Mouse (Mus musculus): Measurements from ENCODE around the gene Ltbp1. TPM values are rescaled to one million over a fixed set of nuclear protein-coding genes. Genes with fewer than 3 reads are reported as not detected.

Ltbp1 gene
- polyA plus RNA-seq, 1 experiment from 2014 or later = 6.7 TPM

DNA sequence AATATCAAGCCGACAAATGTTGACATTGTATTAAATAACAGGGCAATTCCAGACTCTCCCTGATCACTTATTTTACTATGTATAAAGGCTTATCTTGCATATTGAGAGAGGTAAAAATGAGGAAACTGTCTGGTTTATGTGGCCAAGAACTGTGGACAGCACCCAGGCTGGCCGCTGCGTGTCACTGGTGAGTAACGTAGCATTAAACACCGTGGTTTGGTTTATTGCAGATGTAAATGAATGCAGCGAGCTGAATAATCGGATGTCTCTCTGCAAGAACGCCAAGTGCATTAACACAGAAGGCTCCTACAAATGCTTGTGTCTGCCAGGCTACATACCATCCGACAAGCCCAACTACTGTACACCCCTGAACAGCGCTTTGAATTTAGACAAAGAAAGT lies 384.8 kb downstream of the Ltbp1 start:
- H3K4me2 ChIP-seq (replicated peaks) = no peak overlapping the region
- H3K36me3 ChIP-seq = no peaks in the 10 kb centered on the region
- 90% methylated on average over 10 of the region's 10 CpGs for WGBS
- H3K27me3 ChIP-seq = no peaks in the 10 kb centered on the region
- no peak overlapping the region for H3K27ac ChIP-seq (replicated peaks)
- no peaks in the 10 kb centered on the region for H3K4me1 ChIP-seq
- no peak overlapping the region for H3K4me3 ChIP-seq
- H3K9me3 ChIP-seq = no peaks in the 10 kb centered on the region
- H3K9ac ChIP-seq (replicated peaks) = no peak overlapping the region
- no peak for ATAC-seq (ENCODE audit: low FRiP score, low read depth)

DNA sequence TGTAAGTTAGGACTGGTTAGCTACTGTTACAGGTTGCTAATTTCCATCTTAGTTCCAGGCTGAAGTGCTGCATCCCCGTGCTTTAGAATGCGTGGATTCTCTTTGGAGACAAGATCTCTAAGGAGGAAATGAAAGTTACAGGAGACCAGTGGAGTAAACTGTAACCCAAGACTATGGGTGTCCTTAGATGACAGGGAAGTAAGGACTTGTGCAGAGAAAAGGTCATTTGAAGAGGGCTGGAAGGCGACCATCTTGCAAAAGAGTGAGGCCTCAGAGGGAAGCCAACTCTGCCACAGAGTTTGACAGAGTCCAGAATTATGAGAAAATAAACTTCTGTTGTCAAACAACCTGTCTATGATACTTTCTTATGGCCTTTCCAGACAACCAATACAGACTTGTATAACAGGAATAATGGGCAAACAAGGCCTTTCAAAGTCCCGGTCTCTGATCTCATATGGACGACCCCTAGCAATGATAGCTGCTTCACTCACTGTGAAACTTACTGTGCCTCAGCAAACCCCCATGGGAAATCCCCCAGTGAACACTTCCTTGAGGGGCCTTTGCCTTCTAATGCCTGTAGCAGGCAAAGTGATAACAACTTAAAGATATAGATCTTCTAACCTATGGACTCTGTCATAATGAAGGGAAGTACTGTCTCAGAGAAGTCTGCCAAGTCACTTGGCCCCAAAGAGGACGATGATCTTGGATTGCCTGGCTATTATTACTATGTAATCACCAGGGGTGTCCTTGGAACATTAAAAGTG lies 386.2 kb downstream of the Ltbp1 start:
- H3K36me3 ChIP-seq = no peaks in the 10 kb centered on the region
- no peak overlapping the region for H3K4me2 ChIP-seq (replicated peaks)
- H3K9me3 ChIP-seq = no peaks in the 10 kb centered on the region
- no peaks in the 10 kb centered on the region for H3K27me3 ChIP-seq
- H3K9ac ChIP-seq (replicated peaks) = no peak overlapping the region
- no peak overlapping the region for H3K4me3 ChIP-seq
- no peaks in the 10 kb centered on the region for H3K4me1 ChIP-seq
- no peak overlapping the region for H3K27ac ChIP-seq (replicated peaks)
- ATAC-seq (ENCODE audit: low FRiP score, low read depth) = no peak
- WGBS = 89% methylated on average over 6 of the region's 6 CpGs

DNA sequence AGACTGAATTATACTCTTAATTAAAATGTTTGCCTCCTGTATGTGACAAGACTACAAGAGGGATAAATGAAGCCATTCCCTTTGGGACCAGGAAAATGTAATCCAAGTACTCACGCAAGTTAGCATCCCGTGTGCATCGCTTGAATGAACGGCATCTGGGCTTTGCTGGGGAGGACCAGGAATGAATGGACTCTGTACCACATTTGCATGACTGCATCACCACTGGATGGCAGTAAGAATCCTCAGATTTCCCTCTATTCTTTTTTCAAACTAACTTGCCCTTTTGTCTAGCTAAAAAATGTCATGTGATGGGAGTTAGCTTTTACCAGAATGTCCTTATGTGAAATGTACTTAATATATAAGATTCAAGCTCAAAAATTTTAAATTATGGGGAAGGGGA lies 401.0 kb downstream of the Ltbp1 start:
- Histone ChIP-seq H3K9ac (replicated peaks) (no peak overlapping the region), H3K36me3 (no peaks in the 10 kb centered on the region), H3K4me3 (no peak overlapping the region), H3K4me1 (no peaks in the 10 kb centered on the region), H3K27me3 (no peaks in the 10 kb centered on the region), H3K27ac (replicated peaks) (no peak overlapping the region), H3K9me3 (no peaks in the 10 kb centered on the region), H3K4me2 (replicated peaks) (no peak overlapping the region)
- no peak for ATAC-seq (ENCODE audit: low FRiP score, low read depth)
- WGBS = 45% methylated on average over 4 of the region's 4 CpGs

DNA sequence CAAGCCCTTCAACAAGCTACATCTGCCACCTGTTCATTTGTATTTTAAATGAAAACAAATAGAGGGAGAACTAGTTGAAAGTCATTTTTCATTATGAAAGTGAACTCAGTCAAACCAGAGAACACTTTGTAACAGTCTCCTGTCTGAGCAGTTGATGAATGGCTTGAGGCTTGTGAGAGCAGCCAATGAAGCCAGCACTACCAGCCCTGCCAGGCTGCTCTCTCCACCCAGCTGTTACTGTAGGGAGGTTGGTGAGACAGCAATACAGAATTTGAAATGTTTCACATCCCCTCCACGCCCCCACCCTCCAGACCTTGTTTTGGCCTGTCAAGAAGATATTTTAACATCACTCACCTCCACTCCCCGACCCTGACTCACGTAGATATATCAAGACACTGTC lies 411.5 kb downstream of the Ltbp1 start:
- no peaks in the 10 kb centered on the region for H3K4me1 ChIP-seq
- H3K36me3 ChIP-seq = no peaks in the 10 kb centered on the region
- H3K27ac ChIP-seq (replicated peaks) = no peak overlapping the region
- H3K4me2 ChIP-seq (replicated peaks) = no peak overlapping the region
- H3K27me3 ChIP-seq = no peaks in the 10 kb centered on the region
- 0 out of 2 replicates have a peak, but pooled peaks cover 3% of the 10 kb centered on the region for H3K9me3 ChIP-seq
- H3K4me3 ChIP-seq = no peak overlapping the region
- WGBS = 89% methylated on average over 3 of the region's 3 CpGs
- no peak for ATAC-seq (ENCODE audit: low FRiP score, low read depth)
- no peak overlapping the region for H3K9ac ChIP-seq (replicated peaks)

DNA sequence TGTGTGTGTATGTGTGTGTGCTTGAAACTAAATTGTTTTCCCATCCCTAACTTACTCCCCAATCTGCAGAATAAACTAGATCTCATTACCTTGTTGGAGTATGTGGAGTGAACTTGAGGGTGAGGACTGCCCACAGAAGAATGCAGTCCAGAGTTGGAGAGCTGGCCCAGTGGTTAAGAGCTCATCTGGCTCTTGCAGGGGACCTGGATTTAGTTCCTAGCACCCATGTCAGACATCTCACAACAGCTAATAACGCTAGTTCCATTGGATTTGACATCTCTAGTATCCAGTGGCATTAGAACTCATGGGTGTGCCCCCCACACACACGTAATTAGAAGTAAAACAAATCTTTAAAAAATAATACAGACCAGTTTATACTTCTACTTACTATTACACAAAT lies 428.8 kb downstream of the Ltbp1 start:
- WGBS = 97% methylated on average over 2 of the region's 2 CpGs

DNA sequence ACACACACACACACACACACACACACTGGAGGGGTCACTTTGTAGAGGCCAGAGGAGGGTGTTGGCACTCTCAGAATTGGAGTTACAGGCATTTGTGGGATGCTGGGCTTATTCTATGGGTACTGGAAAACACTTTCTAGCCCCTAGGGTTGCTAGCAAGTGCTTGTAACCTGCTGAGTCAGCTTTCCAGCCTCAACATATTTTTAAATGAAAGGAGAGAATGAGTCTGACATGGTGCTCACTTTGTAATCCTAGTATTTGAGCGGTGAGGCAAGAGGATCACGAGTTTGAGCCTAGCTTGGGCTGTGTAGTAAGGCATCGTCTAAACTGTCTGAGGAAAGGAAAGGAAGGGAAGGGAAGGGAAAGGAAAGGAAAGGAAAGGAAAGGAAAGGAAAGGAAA lies 429.5 kb downstream of the Ltbp1 start:
- no peak overlapping the region for H3K9ac ChIP-seq (replicated peaks)
- H3K27me3 ChIP-seq = no peaks in the 10 kb centered on the region
- no peak overlapping the region for H3K27ac ChIP-seq (replicated peaks)
- H3K4me3 ChIP-seq = no peak overlapping the region
- 0 out of 2 replicates have a peak, but pooled peaks cover 5% of the 10 kb centered on the region for H3K4me1 ChIP-seq
- WGBS = 79% methylated on average over 3 of the region's 3 CpGs
- no peaks in the 10 kb centered on the region for H3K36me3 ChIP-seq
- ATAC-seq (ENCODE audit: low FRiP score, low read depth) = no peak
- no peak overlapping the region for H3K4me2 ChIP-seq (replicated peaks)
- H3K9me3 ChIP-seq = no peaks in the 10 kb centered on the region

More for the DNA sequence above, 428.8 kb downstream of the Ltbp1 start:
- 0 out of 2 replicates have a peak, but pooled peaks cover 5% of the 10 kb centered on the region for H3K4me1 ChIP-seq
- no peak overlapping the region for H3K27ac ChIP-seq (replicated peaks)
- H3K4me3 ChIP-seq = no peak overlapping the region
- no peaks in the 10 kb centered on the region for H3K27me3 ChIP-seq
- no peaks in the 10 kb centered on the region for H3K9me3 ChIP-seq
- H3K9ac ChIP-seq (replicated peaks) = no peak overlapping the region
- no peak overlapping the region for H3K4me2 ChIP-seq (replicated peaks)
- no peak for ATAC-seq (ENCODE audit: low FRiP score, low read depth)
- H3K36me3 ChIP-seq = no peaks in the 10 kb centered on the region

DNA sequence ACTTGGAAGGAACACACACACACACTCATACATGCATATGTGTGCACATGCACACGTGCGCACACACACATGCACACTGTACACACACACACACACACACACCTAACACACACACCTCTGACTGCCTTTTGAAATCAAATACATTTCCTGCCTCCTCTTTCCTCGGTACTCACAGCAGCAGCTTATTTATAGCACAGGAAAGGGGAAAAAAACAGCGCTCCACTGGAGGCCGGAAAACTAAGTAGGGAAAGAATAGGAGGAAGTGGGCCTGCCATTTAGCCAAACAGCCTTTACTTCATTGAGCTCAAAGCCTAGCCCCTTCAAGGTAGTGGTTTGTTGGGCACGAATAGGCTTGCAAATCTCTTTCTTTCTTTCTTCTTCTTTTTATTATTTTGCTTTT lies 430.2 kb downstream of the Ltbp1 start, which contains the start of gene Rasgrp3:
Gene Rasgrp3, plus strand, starts transcription at position 298 of the 400 bp plus-strand sequence.
- Histone ChIP-seq H3K36me3 (no peaks in the 10 kb centered on the region), H3K9me3 (no peaks in the 10 kb centered on the region), H3K4me2 (replicated peaks) (no peak within 1 kb of the TSS), H3K4me1 (0 out of 2 replicates have a peak, but pooled peaks cover 5% of the 10 kb centered on the region), H3K27me3 (no peaks in the 10 kb centered on the region), H3K27ac (replicated peaks) (no peak within 1 kb of the TSS), H3K4me3 (no peak within 1 kb of the TSS), H3K9ac (replicated peaks) (no peak within 1 kb of the TSS)
- no peak for ATAC-seq (ENCODE audit: low FRiP score, low read depth)
- WGBS = 78% methylated on average over 6 of the region's 6 CpGs

DNA sequence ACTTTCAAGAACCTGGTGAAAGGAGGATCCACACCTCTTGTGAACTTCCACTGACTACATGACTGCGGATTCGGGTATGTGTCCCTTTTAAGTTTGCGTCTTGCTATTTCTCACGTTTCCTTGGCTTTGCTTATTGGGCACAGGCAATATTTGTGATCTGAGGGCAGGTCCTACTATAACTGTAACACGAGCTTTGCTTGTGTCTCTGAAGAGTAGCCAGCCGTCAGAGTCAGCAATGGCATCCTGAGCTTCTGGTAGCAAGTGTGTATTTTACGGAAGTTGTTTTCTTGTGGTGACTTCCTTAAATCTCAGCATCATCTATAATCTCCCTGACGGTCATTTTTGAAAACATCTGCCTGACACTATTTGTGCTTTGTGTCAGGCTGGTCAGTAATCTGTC lies 430.7 kb downstream of the Ltbp1 start:
- WGBS = 87% methylated on average over 8 of the region's 8 CpGs
- ATAC-seq (ENCODE audit: low FRiP score, low read depth) = no peak
- no peaks in the 10 kb centered on the region for H3K27me3 ChIP-seq

DNA sequence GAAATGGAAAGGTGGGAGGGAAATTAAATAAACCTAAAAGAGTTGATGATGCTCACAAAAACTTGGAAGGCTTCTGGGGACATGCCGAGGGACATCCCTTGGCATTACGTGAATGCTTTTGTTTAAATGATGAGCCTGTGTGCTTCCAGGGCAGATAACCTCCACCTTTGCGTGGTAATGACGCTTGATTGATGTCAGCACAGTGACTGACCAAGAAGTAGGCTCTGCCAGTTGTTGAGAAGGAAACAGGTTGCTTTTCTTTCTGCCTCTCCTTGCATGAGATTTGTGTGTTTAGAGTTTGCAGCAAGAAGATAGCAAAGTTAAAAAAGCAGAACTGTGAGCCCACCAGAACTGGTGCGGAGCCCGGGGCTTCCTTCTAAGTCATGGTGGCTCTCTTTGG lies 431.5 kb downstream of the Ltbp1 start:
- 88% methylated on average over 6 of the region's 6 CpGs for WGBS

More for the DNA sequence above, 430.7 kb downstream of the Ltbp1 start:
- Histone ChIP-seq H3K27ac (replicated peaks) (no peak overlapping the region), H3K4me2 (replicated peaks) (no peak overlapping the region), H3K9ac (replicated peaks) (no peak overlapping the region), H3K36me3 (no peaks in the 10 kb centered on the region), H3K4me1 (0 out of 2 replicates have a peak, but pooled peaks cover 5% of the 10 kb centered on the region), H3K4me3 (no peak overlapping the region), H3K9me3 (no peaks in the 10 kb centered on the region)

DNA sequence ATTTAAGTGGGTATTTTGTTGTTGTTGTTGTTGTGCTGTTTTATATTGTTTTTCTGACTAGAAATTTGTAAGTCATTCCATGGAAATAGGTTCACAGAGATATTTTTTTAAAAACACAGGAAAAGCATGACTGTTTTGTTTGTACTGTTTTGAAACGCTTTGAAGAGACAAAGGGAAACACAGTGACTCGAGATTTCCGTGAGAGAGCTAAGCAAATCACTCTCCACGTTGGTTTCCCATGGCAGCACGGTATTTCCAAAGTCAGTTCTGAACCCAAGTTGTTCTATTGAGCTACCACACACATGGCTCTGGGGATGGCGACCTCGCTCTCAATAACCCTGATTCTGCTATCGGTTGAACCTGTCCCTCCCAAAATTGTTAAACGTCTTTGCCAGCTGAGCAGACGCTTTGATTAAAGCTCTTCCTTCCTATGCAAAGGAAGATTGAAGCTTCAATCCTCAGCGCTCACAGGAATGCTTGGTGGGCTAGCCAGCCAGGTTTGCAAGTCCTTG lies 431.9 kb downstream of the Ltbp1 start:
- WGBS = 72% methylated on average over 11 of the region's 11 CpGs
- H3K27me3 ChIP-seq = no peaks in the 10 kb centered on the region
- H3K36me3 ChIP-seq = no peaks in the 10 kb centered on the region
- no peaks in the 10 kb centered on the region for H3K9me3 ChIP-seq
- no peak for ATAC-seq (ENCODE audit: low FRiP score, low read depth)
- H3K4me1 ChIP-seq = 0 out of 2 replicates have a peak, but pooled peaks cover 5% of the 10 kb centered on the region
- no peak overlapping the region for H3K9ac ChIP-seq (replicated peaks)
- no peak overlapping the region; the same call in 1 of the 2 replicates for H3K4me2 ChIP-seq (replicated peaks)
- no peak overlapping the region for H3K27ac ChIP-seq (replicated peaks)
- H3K4me3 ChIP-seq = no peak overlapping the region

More for the DNA sequence above, 431.5 kb downstream of the Ltbp1 start:
- Histone ChIP-seq H3K4me2 (replicated peaks) (no peak overlapping the region), H3K27me3 (no peaks in the 10 kb centered on the region), H3K27ac (replicated peaks) (no peak overlapping the region), H3K9ac (replicated peaks) (no peak overlapping the region), H3K9me3 (no peaks in the 10 kb centered on the region), H3K4me3 (no peak overlapping the region), H3K4me1 (0 out of 2 replicates have a peak, but pooled peaks cover 5% of the 10 kb centered on the region), H3K36me3 (no peaks in the 10 kb centered on the region)
- ATAC-seq (ENCODE audit: low FRiP score, low read depth) = no peak

DNA sequence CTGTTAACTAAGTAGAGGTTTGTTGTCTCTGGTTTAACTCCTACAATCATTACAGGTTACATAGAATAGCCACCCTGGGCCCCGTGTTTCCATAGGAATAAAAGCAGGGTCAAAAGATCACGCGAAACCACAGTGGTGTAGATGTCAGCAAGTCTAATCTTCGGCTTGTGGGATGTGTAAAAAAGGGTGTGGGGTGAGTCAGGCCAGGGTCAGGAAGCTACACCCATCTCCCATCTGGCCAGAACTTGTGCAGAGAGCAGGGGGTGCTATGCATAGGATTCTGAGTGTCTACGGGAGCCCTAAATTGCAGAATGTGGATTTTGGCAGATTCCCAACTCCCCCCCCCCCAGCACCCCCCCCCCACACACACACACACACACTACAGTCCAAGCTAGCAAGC lies 432.8 kb downstream of the Ltbp1 start:
- 64% methylated on average over 5 of the region's 5 CpGs for WGBS
- no peak for ATAC-seq (ENCODE audit: low FRiP score, low read depth)
- no peak overlapping the region for H3K9ac ChIP-seq (replicated peaks)

DNA sequence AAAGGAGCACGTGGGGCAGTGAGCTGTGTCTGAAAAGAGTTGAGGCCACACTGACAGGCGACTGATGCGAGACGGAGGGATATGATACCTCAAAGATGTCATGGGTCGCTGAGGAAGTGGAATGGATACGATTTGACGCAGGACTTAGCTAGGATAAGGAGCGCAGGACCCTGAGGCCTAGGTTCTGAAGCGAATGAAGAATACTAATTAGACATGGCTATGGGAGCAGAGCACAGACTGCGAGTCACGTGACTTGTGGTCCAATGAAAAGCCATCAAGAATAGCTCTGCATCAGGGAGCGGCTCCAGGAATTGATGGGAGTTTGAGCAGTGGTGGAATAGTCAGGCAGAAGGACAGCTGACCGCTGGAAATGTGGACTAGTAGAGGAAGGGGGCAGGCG lies 433.7 kb downstream of the Ltbp1 start:
- Histone ChIP-seq H3K27me3 (no peaks in the 10 kb centered on the region), H3K9me3 (no peaks in the 10 kb centered on the region), H3K4me3 (no peak overlapping the region), H3K36me3 (no peaks in the 10 kb centered on the region), H3K4me2 (replicated peaks) (no peak overlapping the region), H3K9ac (replicated peaks) (no peak overlapping the region), H3K27ac (replicated peaks) (no peak overlapping the region), H3K4me1 (no peaks in the 10 kb centered on the region)
- peak; percentile 80 for ATAC-seq (ENCODE audit: low FRiP score, low read depth)
- 69% methylated on average over 14 of the region's 14 CpGs for WGBS

More for the DNA sequence above, 432.8 kb downstream of the Ltbp1 start:
- Histone ChIP-seq H3K4me1 (no peaks in the 10 kb centered on the region), H3K4me3 (no peak overlapping the region), H3K9me3 (no peaks in the 10 kb centered on the region), H3K27me3 (no peaks in the 10 kb centered on the region), H3K27ac (replicated peaks) (no peak overlapping the region), H3K36me3 (no peaks in the 10 kb centered on the region), H3K4me2 (replicated peaks) (no peak overlapping the region)
